Mouse (Mus musculus) liver, embryonic 16.5 days (tissue): ENCODE measurements around the gene Capn7. TPM values are rescaled to one million over a fixed set of nuclear protein-coding genes. Genes with fewer than 3 reads are reported as not detected.

Experiments
- ATAC-seq: fragments of 200-750 bp; cut with Nextera tagmentation; 2 replicates; pipeline ENCODE4 v1.8.0; 2017; ENCODE audit warnings: low read depth, mild to moderate bottlenecking, moderate number of reproducible peaks, moderate library complexity
- H3K27ac ChIP-seq: fragments of 300-500 bp; sonication (generic); 2 replicates; pipeline ENCODE4 v1.5.1; 2014; ENCODE audit warnings: mild to moderate bottlenecking, low read length
- H3K27me3 ChIP-seq: fragments of 300-500 bp; sonication (generic); 2 replicates; pipeline ENCODE4 v1.6.1; 2014; ENCODE audit warnings: low read depth, low read length, mixed read lengths; ENCODE audit not compliant: control insufficient read depth, insufficient read depth
- H3K36me3 ChIP-seq: fragments of 300-500 bp; sonication (generic); 2 replicates; pipeline ENCODE4 v1.6.1; 2014; ENCODE audit warnings: mild to moderate bottlenecking; ENCODE audit not compliant: control insufficient read depth, insufficient read depth
- H3K4me1 ChIP-seq: fragments of 300-500 bp; sonication (generic); 2 replicates; pipeline ENCODE4 v1.6.1; 2014; ENCODE audit warnings: low read depth, low read length, mixed read lengths; ENCODE audit not compliant: control insufficient read depth
- H3K4me2 ChIP-seq: fragments of 300-500 bp; sonication (generic); 2 replicates; pipeline ENCODE4 v1.6.1; 2014; ENCODE audit warnings: low read depth, low read length, mixed read lengths
- H3K4me3 ChIP-seq: fragments of 300-500 bp; sonication (generic); 2 replicates; pipeline ENCODE4 v1.5.1; 2014; ENCODE audit warnings: low read depth, mild to moderate bottlenecking, low read length
- H3K9ac ChIP-seq: fragments of 300-500 bp; sonication (generic); 2 replicates; pipeline ENCODE4 v1.6.1; 2014; ENCODE audit warnings: low read depth, low read length
- H3K9me3 ChIP-seq: fragments of 300-500 bp; sonication (generic); replicated peaks from 2 replicates; pipeline ENCODE4 v1.6.1; 2016; ENCODE audit warnings: low read length; ENCODE audit not compliant: control insufficient read depth
- WGBS: fragments of 180-500 bp; shearing (Covaris S2); extraction: QIAGEN DNeasy Blood & Tissue Kit; methylation state at CpG from one replicate; pipeline ENCODE4 v1.1.7; 2014; ENCODE audit not compliant: insufficient replicate concordance; 5-methylcytosine and 5-hydroxymethylcytosine counted together
- polyA plus RNA-seq: library from polyadenylated mRNA; unstranded; fragments of >200 nt; fragmentation: Nextera tagmentation; extraction: Ambion mirVana; gene quantifications from 2 replicates; pipeline ENCODE4 v1.2.1, GENCODE M21; 2015

Capn7 gene
- polyA plus RNA-seq, 1 experiment from 2014 or later, result 15.0 TPM

- ATAC-seq, result no peak
- no peak overlapping the region for H3K4me3 ChIP-seq
- peaks cover 14% of the 10 kb centered on the region for H3K4me1 ChIP-seq
- WGBS, result 73% methylated on average over 12 of the region's 12 CpGs
- H3K9me3 ChIP-seq, result peaks cover 3% of the 10 kb centered on the region; the same call in 1 of the 2 replicates
- H3K9ac ChIP-seq, result no peak overlapping the region
- no peaks in the 10 kb centered on the region for H3K27me3 ChIP-seq
- peak overlapping the region; percentile 27; the same call in 1 of the 2 replicates for H3K27ac ChIP-seq
- no peaks in the 10 kb centered on the region for H3K36me3 ChIP-seq
- H3K4me2 ChIP-seq, result no peak overlapping the region
These were observed 60.9 kb downstream of the Capn7 start for GRCm38 (mm10) chr14:31397353-31397752.

- H3K27ac ChIP-seq, result peak overlapping the region; percentile 27
These were observed 61.6 kb downstream of the Capn7 start for GRCm38 (mm10) chr14:31397791-31398595.

GRCm38 (mm10) chr14:31398819-31399218 is 62.4 kb downstream of the Capn7 start:
- 79% methylated on average over 11 of the region's 11 CpGs for WGBS
- Histone ChIP-seq H3K9me3 (peaks cover 3% of the 10 kb centered on the region; the same call in 1 of the 2 replicates), H3K9ac (no peak overlapping the region), H3K27me3 (no peaks in the 10 kb centered on the region), H3K4me3 (no peak overlapping the region), H3K36me3 (no peaks in the 10 kb centered on the region), H3K27ac (no peak overlapping the region), H3K4me1 (peaks cover 29% of the 10 kb centered on the region), H3K4me2 (no peak overlapping the region)
- no peak for ATAC-seq

More at GRCm38 (mm10) chr14:31397791-31398595, 61.6 kb downstream of the Capn7 start:
- Histone ChIP-seq H3K36me3 (no peaks in the 10 kb centered on the region), H3K9ac (no peak overlapping the region), H3K4me1 (peaks cover 20% of the 10 kb centered on the region), H3K4me3 (no peak overlapping the region), H3K9me3 (peaks cover 3% of the 10 kb centered on the region; the same call in 1 of the 2 replicates), H3K27me3 (no peaks in the 10 kb centered on the region), H3K4me2 (no peak overlapping the region)
- WGBS, result 73% methylated on average over 9 of the region's 9 CpGs
- ATAC-seq, result peak; percentile 60

- Histone ChIP-seq H3K9me3 (peaks cover 3% of the 10 kb centered on the region; the same call in 1 of the 2 replicates), H3K9ac (no peak overlapping the region), H3K4me1 (peaks cover 33% of the 10 kb centered on the region), H3K4me2 (no peak overlapping the region), H3K27ac (no peak overlapping the region), H3K36me3 (no peaks in the 10 kb centered on the region), H3K4me3 (no peak overlapping the region), H3K27me3 (no peaks in the 10 kb centered on the region)
- no peak for ATAC-seq
- 69% methylated on average over 3 of the region's 3 CpGs for WGBS
These were observed 62.8 kb downstream of the Capn7 start for GRCm38 (mm10) chr14:31399271-31399670.

- Histone ChIP-seq H3K27me3 (no peaks in the 10 kb centered on the region), H3K36me3 (no peaks in the 10 kb centered on the region), H3K9me3 (peaks cover 2% of the 10 kb centered on the region; the same call in 1 of the 2 replicates), H3K4me2 (no peak overlapping the region), H3K27ac (no peak overlapping the region), H3K9ac (no peak overlapping the region), H3K4me3 (no peak overlapping the region), H3K4me1 (peaks cover 43% of the 10 kb centered on the region)
- ATAC-seq, result no peak
- WGBS, result 78% methylated on average over 7 of the region's 7 CpGs
These were observed 63.8 kb downstream of the Capn7 start for GRCm38 (mm10) chr14:31400246-31400645.

- no peaks in the 10 kb centered on the region for H3K36me3 ChIP-seq
- peaks cover 48% of the 10 kb centered on the region for H3K4me1 ChIP-seq
- no peak for ATAC-seq
- no peak overlapping the region for H3K4me2 ChIP-seq
- WGBS, result 57% methylated on average over 11 of the region's 11 CpGs
- H3K9me3 ChIP-seq, result no peaks in the 10 kb centered on the region
- no peak overlapping the region for H3K4me3 ChIP-seq
- no peak overlapping the region for H3K9ac ChIP-seq
- no peak overlapping the region for H3K27ac ChIP-seq
- H3K27me3 ChIP-seq, result no peaks in the 10 kb centered on the region
These were observed 64.5 kb downstream of the Capn7 start for GRCm38 (mm10) chr14:31400896-31401295.

- H3K9ac ChIP-seq, result no peak overlapping the region
- peaks cover 59% of the 10 kb centered on the region for H3K4me1 ChIP-seq
- no peak for ATAC-seq
- peak overlapping the region; percentile 18 for H3K27ac ChIP-seq
- H3K36me3 ChIP-seq, result no peaks in the 10 kb centered on the region
- no peaks in the 10 kb centered on the region for H3K9me3 ChIP-seq
- no peak overlapping the region for H3K4me2 ChIP-seq
- H3K4me3 ChIP-seq, result no peak overlapping the region
- no peaks in the 10 kb centered on the region for H3K27me3 ChIP-seq
- WGBS, result 42% methylated on average over 6 of the region's 6 CpGs
These were observed 65.5 kb downstream of the Capn7 start for GRCm38 (mm10) chr14:31401918-31402427.

- Histone ChIP-seq H3K36me3 (no peaks in the 10 kb centered on the region), H3K9me3 (no peaks in the 10 kb centered on the region), H3K4me3 (no peak overlapping the region), H3K27ac (peak overlapping the region; percentile 18), H3K4me1 (peaks cover 62% of the 10 kb centered on the region), H3K9ac (no peak overlapping the region), H3K27me3 (no peaks in the 10 kb centered on the region), H3K4me2 (no peak overlapping the region)
- WGBS, result 29% methylated on average over 5 of the region's 5 CpGs
- no peak for ATAC-seq
These were observed 66.3 kb downstream of the Capn7 start for GRCm38 (mm10) chr14:31402693-31403092.

GRCm38 (mm10) chr14:31403556-31403955 is 67.1 kb downstream of the Capn7 start:
- WGBS, result 64% methylated on average over 9 of the region's 9 CpGs
- peak overlapping the region; percentile 40 for H3K4me2 ChIP-seq
- no peak overlapping the region for H3K9ac ChIP-seq
- H3K4me3 ChIP-seq, result no peak overlapping the region
- no peaks in the 10 kb centered on the region for H3K27me3 ChIP-seq
- 0 out of 2 replicates have a peak overlapping the region, but pooled peaks have one; percentile 7 for H3K27ac ChIP-seq
- H3K4me1 ChIP-seq, result peaks cover 68% of the 10 kb centered on the region
- no peak for ATAC-seq
- no peaks in the 10 kb centered on the region for H3K9me3 ChIP-seq
- H3K36me3 ChIP-seq, result no peaks in the 10 kb centered on the region
